Mouse (Mus musculus): ENCODE measurements around the gene Farp1. TPM values are rescaled to one million over a fixed set of nuclear protein-coding genes. Genes with fewer than 3 reads are reported as not detected.

The Farp1 gene
- polyA plus RNA-seq, 1 experiment from 2014 or later = 25.0 TPM

DNA sequence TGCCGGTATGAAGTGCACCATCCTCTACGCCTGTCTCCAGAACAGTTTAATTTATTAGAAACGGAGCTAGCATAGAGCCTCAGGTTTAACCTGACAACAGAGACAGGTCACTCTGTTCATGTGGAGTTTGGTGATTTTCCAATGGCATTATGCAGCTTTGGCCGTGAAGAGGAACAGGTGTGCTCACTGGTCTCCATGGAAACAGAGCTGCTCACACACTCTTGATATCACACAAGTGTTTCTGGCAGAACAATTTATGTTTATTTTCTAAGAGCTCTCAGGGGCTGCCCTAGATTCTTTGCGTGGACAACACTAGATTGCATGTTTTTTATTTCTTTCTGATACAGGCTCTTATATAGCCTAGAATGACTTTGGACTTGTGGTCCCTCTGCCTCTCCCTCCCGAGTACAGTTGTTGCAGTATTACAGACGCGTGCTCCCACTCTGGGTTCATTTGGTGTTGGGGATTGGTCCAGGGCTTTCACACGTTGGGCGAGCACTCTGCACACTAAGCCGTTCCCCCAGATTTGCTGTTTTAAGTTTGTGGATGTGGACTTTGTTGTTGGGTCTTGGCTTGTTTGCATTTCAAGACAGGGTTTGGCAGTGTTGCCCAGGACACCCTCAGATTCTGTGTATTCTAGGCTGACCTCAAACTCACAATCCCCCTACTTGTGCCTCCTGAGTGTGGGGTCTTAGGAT lies 113.2 kb downstream of the Farp1 start:
- Histone ChIP-seq H3K4me1 (peaks cover 53% of the 10 kb centered on the region), H3K4me3 (no peak overlapping the region), H3K36me3 (no peaks in the 10 kb centered on the region), H3K9ac (no peak overlapping the region), H3K27me3 (no peaks in the 10 kb centered on the region), H3K4me2 (no peak overlapping the region), H3K9me3 (no peaks in the 10 kb centered on the region), H3K27ac (peak overlapping the region; percentile 60)
- ATAC-seq (ENCODE audit: borderline replicate concordance, extremely low read depth, low FRiP score, low TSS enrichment) = no peak
- 60% methylated on average over 11 of the region's 11 CpGs for WGBS

DNA sequence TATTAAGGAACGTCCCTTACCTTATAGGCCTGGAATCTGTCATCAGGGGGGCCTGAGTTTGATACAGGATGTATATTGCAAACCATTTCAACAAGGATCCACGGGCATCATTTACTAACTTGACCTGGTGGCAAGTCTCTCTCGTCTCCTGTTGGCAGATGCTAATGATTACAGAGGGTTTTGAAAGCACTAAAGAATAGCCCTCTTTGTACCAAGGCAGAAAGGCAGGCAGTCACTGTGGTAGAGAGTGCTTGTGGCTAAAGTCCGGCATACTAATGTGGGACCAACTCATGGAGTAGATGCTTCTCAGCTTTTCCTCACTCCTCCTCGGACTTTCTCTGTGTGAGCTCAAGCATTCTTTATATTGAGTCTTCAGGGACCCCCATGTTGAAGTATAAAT lies 115.0 kb downstream of the Farp1 start:
- WGBS = 82% methylated on average over 5 of the region's 5 CpGs
- H3K36me3 ChIP-seq = no peaks in the 10 kb centered on the region
- no peak overlapping the region for H3K9ac ChIP-seq
- ATAC-seq (ENCODE audit: borderline replicate concordance, extremely low read depth, low FRiP score, low TSS enrichment) = no peak
- H3K27me3 ChIP-seq = no peaks in the 10 kb centered on the region
- no peaks in the 10 kb centered on the region for H3K9me3 ChIP-seq
- no peak overlapping the region for H3K4me2 ChIP-seq
- H3K27ac ChIP-seq = no peak overlapping the region
- H3K4me1 ChIP-seq = peaks cover 42% of the 10 kb centered on the region
- H3K4me3 ChIP-seq = no peak overlapping the region

DNA sequence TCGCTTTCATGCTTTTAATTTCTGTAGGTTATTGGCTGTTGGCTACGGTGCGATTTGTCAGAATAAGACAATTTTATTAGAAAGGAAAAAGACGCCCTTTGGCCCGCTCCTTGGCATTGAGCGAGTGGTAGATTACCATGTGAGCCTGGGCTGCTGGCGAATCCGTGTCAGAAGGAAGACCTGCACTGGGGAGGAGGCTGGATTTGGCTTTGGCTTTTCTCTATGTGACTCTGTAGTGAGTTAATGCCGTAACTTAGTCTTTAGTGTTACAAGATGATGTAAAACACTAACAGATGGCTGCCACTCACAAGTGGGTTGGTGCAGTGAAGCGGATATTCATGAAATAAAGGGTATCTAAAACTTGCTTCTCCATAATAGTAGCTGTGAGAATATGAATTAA lies 116.8 kb downstream of the Farp1 start:
- Histone ChIP-seq H3K9me3 (no peaks in the 10 kb centered on the region), H3K4me1 (peaks cover 25% of the 10 kb centered on the region), H3K4me3 (no peak overlapping the region), H3K27me3 (no peaks in the 10 kb centered on the region), H3K27ac (no peak overlapping the region), H3K9ac (no peak overlapping the region), H3K4me2 (no peak overlapping the region), H3K36me3 (no peaks in the 10 kb centered on the region)
- 94% methylated on average over 10 of the region's 10 CpGs for WGBS
- ATAC-seq (ENCODE audit: borderline replicate concordance, extremely low read depth, low FRiP score, low TSS enrichment) = no peak

DNA sequence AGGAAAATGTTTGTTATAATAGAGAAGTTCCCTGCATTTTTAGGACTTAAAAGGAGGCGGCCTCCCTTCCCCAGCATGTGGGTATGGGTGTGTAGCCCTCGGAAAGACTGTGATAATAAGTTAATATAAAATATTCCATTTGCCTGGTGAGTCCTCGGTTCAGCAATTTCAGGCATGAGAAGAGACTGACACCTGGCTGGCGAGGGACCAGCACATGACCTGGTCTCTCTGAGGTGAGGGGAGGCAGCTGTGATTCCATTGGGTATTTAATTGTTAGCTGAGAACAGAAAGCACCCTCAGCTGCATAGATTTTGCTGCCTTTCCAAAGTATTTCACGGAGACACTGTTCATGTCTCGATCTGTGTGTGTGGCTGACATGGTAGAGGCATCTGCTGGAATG lies 117.8 kb downstream of the Farp1 start:
- Histone ChIP-seq H3K36me3 (no peaks in the 10 kb centered on the region), H3K4me3 (no peak overlapping the region), H3K27ac (no peak overlapping the region), H3K27me3 (no peaks in the 10 kb centered on the region), H3K4me2 (no peak overlapping the region), H3K9ac (no peak overlapping the region), H3K4me1 (peaks cover 16% of the 10 kb centered on the region), H3K9me3 (no peaks in the 10 kb centered on the region)
- no peak for ATAC-seq (ENCODE audit: borderline replicate concordance, extremely low read depth, low FRiP score, low TSS enrichment)
- WGBS = 79% methylated on average over 6 of the region's 6 CpGs

DNA sequence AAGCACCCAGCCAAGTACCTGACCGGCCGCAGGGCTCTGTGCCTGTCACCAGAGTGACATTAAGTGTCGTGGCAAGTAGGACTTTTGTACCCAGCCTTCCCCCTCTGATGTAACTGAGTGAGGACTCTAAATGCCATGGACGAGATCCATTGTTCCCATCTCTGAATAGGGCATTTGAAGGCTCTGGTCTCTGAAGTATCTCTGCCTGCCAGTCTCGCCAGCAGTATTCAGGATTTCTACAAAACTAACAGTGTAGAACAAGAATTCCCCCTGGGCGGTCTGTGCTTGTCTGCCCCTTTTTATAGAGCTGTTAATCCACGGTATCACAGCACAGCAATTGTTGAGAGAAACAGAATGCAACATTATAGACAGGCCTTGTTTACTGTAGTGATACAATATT lies 118.3 kb downstream of the Farp1 start:
- H3K27ac ChIP-seq = no peak overlapping the region
- no peaks in the 10 kb centered on the region for H3K9me3 ChIP-seq
- H3K9ac ChIP-seq = no peak overlapping the region
- H3K36me3 ChIP-seq = no peaks in the 10 kb centered on the region
- H3K4me1 ChIP-seq = peaks cover 11% of the 10 kb centered on the region
- no peak overlapping the region for H3K4me3 ChIP-seq
- H3K27me3 ChIP-seq = no peaks in the 10 kb centered on the region
- 67% methylated on average over 7 of the region's 7 CpGs for WGBS
- no peak overlapping the region for H3K4me2 ChIP-seq
- no peak for ATAC-seq (ENCODE audit: borderline replicate concordance, extremely low read depth, low FRiP score, low TSS enrichment)

DNA sequence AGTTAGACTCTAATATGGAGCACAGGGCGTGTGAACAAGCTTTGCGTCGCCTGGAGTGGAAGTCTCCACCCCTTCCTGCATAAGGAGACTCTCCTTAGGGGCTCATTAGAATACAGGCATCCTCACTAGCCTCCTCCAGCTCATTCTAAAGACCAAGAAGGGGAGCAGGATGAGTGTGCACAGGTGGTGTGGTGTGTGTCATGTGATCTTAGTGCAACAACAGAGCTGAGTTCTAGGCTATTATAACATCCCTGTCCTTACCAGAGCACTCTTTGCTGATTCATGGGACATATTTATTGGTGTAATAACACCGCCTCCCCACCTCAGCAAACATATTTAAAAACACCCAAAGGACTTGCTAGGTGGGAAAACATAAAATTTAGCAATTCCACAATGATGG lies 120.2 kb downstream of the Farp1 start:
- H3K9ac ChIP-seq = no peak overlapping the region
- ATAC-seq (ENCODE audit: borderline replicate concordance, extremely low read depth, low FRiP score, low TSS enrichment) = no peak
- H3K4me2 ChIP-seq = no peak overlapping the region
- H3K4me1 ChIP-seq = peaks cover 7% of the 10 kb centered on the region
- H3K4me3 ChIP-seq = no peak overlapping the region
- H3K9me3 ChIP-seq = no peaks in the 10 kb centered on the region
- no peak overlapping the region for H3K27ac ChIP-seq
- H3K27me3 ChIP-seq = no peaks in the 10 kb centered on the region
- H3K36me3 ChIP-seq = no peaks in the 10 kb centered on the region
- WGBS = 82% methylated on average over 4 of the region's 4 CpGs

DNA sequence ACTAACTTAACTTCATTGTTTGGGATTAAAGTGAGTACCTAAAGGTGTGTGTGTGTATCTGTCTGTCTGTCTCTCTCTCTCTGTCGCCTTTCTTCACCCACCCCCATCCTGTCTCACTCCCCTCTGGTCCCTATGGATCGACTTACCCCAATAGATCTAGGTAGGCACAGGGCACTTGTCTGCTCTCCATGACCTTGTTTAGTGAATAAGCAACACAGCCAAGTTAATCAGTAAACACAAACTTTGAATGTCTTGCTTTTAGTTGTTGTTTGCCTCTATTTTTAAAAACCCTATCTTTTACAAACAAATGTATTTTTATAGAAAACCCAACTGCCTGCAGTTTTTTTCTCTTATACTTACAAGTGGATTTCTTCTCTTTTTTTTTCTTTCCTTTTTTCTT lies 123.6 kb downstream of the Farp1 start:
- Histone ChIP-seq H3K4me1 (no peaks in the 10 kb centered on the region; the same call in 1 of the 2 replicates), H3K27ac (no peak overlapping the region), H3K9ac (no peak overlapping the region), H3K4me3 (no peak overlapping the region), H3K4me2 (no peak overlapping the region), H3K27me3 (no peaks in the 10 kb centered on the region), H3K36me3 (no peaks in the 10 kb centered on the region), H3K9me3 (no peaks in the 10 kb centered on the region)
- 44% methylated on average over 2 of the region's 2 CpGs for WGBS
- ATAC-seq (ENCODE audit: borderline replicate concordance, extremely low read depth, low FRiP score, low TSS enrichment) = no peak

DNA sequence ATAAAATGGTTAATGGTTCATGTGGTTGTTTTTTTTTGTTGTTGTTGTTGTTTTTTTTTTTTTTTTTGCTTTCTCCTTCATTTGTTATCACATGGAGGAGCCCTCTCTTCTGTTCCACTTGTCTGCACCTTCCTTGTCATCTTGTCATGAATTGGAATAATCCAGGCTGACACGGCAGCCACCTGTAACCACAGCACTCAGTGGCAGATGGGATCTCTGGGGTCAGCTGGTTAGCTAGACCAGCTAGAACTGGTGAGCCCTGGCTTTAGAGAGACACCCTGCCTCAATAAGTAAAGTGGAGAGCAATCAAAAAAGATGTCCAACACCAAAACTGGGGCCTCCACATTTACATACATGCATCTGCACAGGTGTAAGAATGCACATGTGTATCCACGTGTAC lies 127.8 kb downstream of the Farp1 start:
- Histone ChIP-seq H3K36me3 (no peaks in the 10 kb centered on the region), H3K4me3 (no peak overlapping the region), H3K9me3 (no peaks in the 10 kb centered on the region), H3K27me3 (no peaks in the 10 kb centered on the region), H3K9ac (no peak overlapping the region), H3K4me2 (no peak overlapping the region), H3K27ac (no peak overlapping the region), H3K4me1 (no peaks in the 10 kb centered on the region; the same call in 1 of the 2 replicates)
- 88% methylated on average over 2 of the region's 2 CpGs for WGBS
- ATAC-seq (ENCODE audit: borderline replicate concordance, extremely low read depth, low FRiP score, low TSS enrichment) = no peak

DNA sequence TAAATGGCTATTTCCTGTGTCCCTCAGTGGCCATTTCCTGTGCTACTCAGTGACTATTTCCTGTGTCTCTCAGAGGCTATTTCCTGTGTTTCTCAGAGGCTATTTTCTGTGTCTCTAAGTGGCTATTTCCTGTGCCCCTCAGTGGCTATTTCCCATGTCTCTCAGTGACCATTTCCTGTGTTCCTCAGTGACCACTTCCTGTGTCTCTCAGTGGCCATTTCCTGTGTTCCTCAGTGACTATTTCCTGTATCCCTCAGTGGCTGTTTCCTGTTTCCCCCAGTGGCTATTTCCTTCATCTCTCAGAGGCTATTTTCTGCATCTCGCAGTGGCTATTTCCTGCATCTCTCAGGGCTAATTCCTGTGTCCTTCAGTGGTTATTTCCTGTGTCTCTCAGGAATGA lies 129.9 kb downstream of the Farp1 start:
- Histone ChIP-seq H3K4me3 (no peak overlapping the region), H3K27ac (peak overlapping the region; percentile 43)
- WGBS = 70% methylated on average over 1 of the region's 1 CpGs

DNA sequence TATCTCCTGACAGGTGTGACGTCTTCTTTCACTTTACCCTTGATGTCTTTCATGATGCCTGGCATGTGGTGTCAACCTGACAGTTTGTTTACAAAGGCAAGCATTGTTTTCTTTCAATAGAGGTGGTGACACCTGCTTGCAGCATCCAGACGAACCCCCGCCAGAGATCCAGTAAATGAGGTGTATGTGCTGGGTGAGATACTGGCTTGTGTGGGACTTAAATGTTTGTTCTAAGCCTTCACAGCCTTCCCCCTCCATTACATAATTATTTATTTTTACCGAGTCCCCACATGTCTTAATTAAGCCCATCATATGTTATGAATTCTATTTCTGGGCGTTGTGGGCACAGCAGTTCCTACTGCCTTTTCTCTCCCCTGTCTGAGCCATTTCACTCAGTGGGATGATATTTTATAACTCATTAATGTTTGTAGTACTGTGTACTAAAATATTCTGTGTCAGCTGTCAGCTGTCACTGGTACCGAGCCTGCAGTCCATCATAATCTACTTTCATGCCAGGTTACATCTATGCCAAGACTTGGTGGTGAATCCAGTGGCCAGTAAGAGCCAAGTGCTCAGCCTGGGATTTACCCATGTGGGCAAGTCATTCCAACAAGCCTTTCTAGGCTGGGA lies 130.5 kb downstream of the Farp1 start:
- Histone ChIP-seq H3K4me1 (peaks cover 2% of the 10 kb centered on the region; the same call in 1 of the 2 replicates), H3K4me3 (no peak overlapping the region), H3K9me3 (no peaks in the 10 kb centered on the region), H3K4me2 (no peak overlapping the region), H3K36me3 (no peaks in the 10 kb centered on the region), H3K27ac (peak overlapping the region; percentile 43; the same call in 1 of the 2 replicates), H3K9ac (no peak overlapping the region), H3K27me3 (no peaks in the 10 kb centered on the region)
- 60% methylated on average over 6 of the region's 6 CpGs for WGBS
- ATAC-seq (ENCODE audit: borderline replicate concordance, extremely low read depth, low FRiP score, low TSS enrichment) = no peak

More for the DNA sequence above, 129.9 kb downstream of the Farp1 start:
- no peak for ATAC-seq (ENCODE audit: borderline replicate concordance, extremely low read depth, low FRiP score, low TSS enrichment)
- Histone ChIP-seq H3K36me3 (no peaks in the 10 kb centered on the region), H3K4me2 (no peak overlapping the region), H3K9ac (no peak overlapping the region), H3K9me3 (no peaks in the 10 kb centered on the region), H3K4me1 (no peaks in the 10 kb centered on the region; the same call in 1 of the 2 replicates), H3K27me3 (no peaks in the 10 kb centered on the region)

DNA sequence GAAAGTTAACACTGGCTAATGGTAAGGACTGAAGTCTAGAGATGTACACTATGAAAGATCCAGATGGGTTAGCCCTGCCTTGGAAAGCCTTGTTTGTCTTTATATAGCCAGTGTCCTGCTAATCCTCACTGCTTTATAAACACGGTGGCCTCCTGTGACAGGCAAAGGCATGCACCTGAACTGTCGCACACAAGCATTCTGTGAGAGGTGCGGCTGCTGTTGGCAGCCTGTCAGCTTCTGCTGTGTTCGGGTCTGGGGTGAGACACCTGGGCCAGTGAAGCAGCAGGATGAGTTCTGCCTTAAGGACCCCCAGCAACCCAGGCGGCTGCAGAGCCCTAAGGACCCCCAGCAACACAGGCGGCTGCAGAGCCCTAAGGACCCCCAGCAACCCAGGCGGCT lies 131.0 kb downstream of the Farp1 start:
- Histone ChIP-seq H3K27me3 (no peaks in the 10 kb centered on the region), H3K9me3 (no peaks in the 10 kb centered on the region), H3K36me3 (no peaks in the 10 kb centered on the region), H3K9ac (no peak overlapping the region), H3K4me3 (no peak overlapping the region), H3K4me1 (peaks cover 7% of the 10 kb centered on the region; the same call in 1 of the 2 replicates), H3K27ac (no peak overlapping the region), H3K4me2 (no peak overlapping the region)
- 75% methylated on average over 7 of the region's 7 CpGs for WGBS
- no peak for ATAC-seq (ENCODE audit: borderline replicate concordance, extremely low read depth, low FRiP score, low TSS enrichment)

DNA sequence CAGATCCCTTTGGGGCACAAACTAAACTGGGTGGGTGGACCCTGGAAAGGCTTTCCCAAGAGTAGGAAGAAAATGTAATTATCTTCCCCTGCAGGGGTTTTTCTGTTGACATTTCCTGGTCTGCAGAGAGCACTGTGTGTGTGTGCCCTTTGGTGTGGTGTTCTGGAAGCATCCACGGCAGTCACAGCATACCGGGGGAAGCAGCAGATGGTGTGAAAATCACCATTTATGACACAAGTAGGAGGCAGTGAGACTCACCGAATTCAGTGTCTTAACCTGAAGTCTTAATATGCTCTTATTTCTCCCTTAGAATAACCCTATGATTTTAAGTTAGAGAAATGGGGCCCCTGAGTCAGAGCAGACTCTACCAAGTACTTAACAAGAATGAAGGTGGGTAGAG lies 133.7 kb downstream of the Farp1 start:
- no peak overlapping the region for H3K4me3 ChIP-seq
- ATAC-seq (ENCODE audit: borderline replicate concordance, extremely low read depth, low FRiP score, low TSS enrichment) = no peak
- no peak overlapping the region for H3K4me2 ChIP-seq
- no peak overlapping the region for H3K27ac ChIP-seq
- H3K9ac ChIP-seq = no peak overlapping the region
- H3K4me1 ChIP-seq = peaks cover 19% of the 10 kb centered on the region
- H3K27me3 ChIP-seq = no peaks in the 10 kb centered on the region
- no peaks in the 10 kb centered on the region for H3K9me3 ChIP-seq
- no peaks in the 10 kb centered on the region for H3K36me3 ChIP-seq
- 79% methylated on average over 3 of the region's 3 CpGs for WGBS

All from lung, embryonic 15.5 days (tissue).